Mouse (Mus musculus) lung, embryonic 14.5 days (tissue): ENCODE results near the gene Mrps18a. TPM values are rescaled to one million over a fixed set of nuclear protein-coding genes. Genes with fewer than 3 reads are reported as not detected.

Source experiments
- ATAC-seq: fragments of 200-750 bp; cut with Nextera tagmentation; 2 replicates; pipeline ENCODE4 v1.8.0; 2017; ENCODE audit warnings: mild to moderate bottlenecking, moderate TSS enrichment, moderate library complexity; ENCODE audit not compliant: insufficient read depth
- DNase-seq: peaks from one replicate; pipeline ENCODE4 v3.0.0-alpha.2; 2015
- H3K27ac ChIP-seq: fragments of 300-500 bp; sonication (generic); 2 replicates; pipeline ENCODE4 v1.5.1; 2014; ENCODE audit warnings: low read depth, mild to moderate bottlenecking, moderate library complexity
- H3K27me3 ChIP-seq: fragments of 300-500 bp; sonication (generic); 2 replicates; pipeline ENCODE4 v1.6.1; 2014; ENCODE audit warnings: low read length, control low read depth; ENCODE audit not compliant: insufficient read depth
- H3K36me3 ChIP-seq: fragments of 300-500 bp; sonication (generic); 2 replicates; pipeline ENCODE4 v1.6.1; 2014; ENCODE audit warnings: control low read depth; ENCODE audit not compliant: insufficient read depth
- H3K4me1 ChIP-seq: fragments of 300-500 bp; sonication (generic); 2 replicates; pipeline ENCODE4 v1.6.1; 2014; ENCODE audit warnings: antibody characterized with exemption, control low read depth; ENCODE audit not compliant: insufficient read depth
- H3K4me2 ChIP-seq: fragments of 300-500 bp; sonication (generic); 2 replicates; pipeline ENCODE4 v1.6.1; 2014; ENCODE audit warnings: mild to moderate bottlenecking
- H3K4me3 ChIP-seq: fragments of 300-500 bp; sonication (generic); 2 replicates; pipeline ENCODE4 v1.5.1; 2014; ENCODE audit warnings: low read depth, low read length
- H3K9ac ChIP-seq: fragments of 300-500 bp; sonication (generic); 2 replicates; pipeline ENCODE4 v1.6.1; 2014
- H3K9me3 ChIP-seq: fragments of 300-500 bp; sonication (generic); 2 replicates; pipeline ENCODE4 v1.6.1; 2016; ENCODE audit warnings: low read depth, low read length, control low read depth
- CTCF ChIP-seq: IDR thresholded peaks from 2 replicates; pipeline ENCODE4 v1.5.1; 2016; ENCODE audit warnings: antibody characterized with exemption, low read depth
- WGBS: fragments of 180-500 bp; shearing (Covaris S2); extraction: QIAGEN DNeasy Blood & Tissue Kit; methylation state at CpG from one replicate; pipeline ENCODE4 v1.1.7; 2014; 5-methylcytosine and 5-hydroxymethylcytosine counted together
- polyA plus RNA-seq: library from polyadenylated mRNA; unstranded; fragments of >200 nt; fragmentation: Nextera tagmentation; extraction: Ambion mirVana; gene quantifications from 2 replicates; pipeline ENCODE4 v1.2.1, GENCODE M21; 2014

Gene Mrps18a
- polyA plus RNA-seq, 1 experiment from 2014 or later = 149 TPM

DNA sequence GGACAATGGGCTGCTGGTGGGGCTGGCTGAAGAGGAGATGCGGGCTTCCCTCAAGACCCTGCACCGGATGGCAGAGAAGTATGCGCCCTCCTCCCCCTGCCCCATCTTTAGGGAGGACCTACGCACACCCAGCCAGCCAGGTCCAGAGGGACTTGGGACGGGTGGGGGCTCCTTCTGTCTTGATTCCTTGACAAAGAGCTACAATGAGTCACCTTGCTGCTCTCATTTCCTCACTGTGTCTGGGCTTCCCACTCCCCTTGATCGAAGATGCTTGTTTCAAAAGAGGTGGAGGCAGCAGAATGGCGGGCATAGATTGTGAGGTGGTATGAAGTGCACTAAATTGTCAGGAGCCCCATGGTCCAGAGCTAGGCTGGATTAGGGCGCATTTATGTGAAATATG, 53.5 kb downstream of the Mrps18a start:
- no peak for ATAC-seq
- no peak for TF ChIP-seq CTCF
- peaks cover 53% of the 10 kb centered on the region for H3K36me3 ChIP-seq
- H3K27me3 ChIP-seq = no peaks in the 10 kb centered on the region
- 90% methylated on average over 8 of the region's 8 CpGs for WGBS
- H3K4me2 ChIP-seq = no peak overlapping the region
- no peak overlapping the region for H3K4me3 ChIP-seq
- no peak overlapping the region for H3K9ac ChIP-seq
- no peak overlapping the region for H3K27ac ChIP-seq
- H3K4me1 ChIP-seq = peaks cover 17% of the 10 kb centered on the region; the same call in 1 of the 2 replicates
- no peak for DNase-seq
- no peaks in the 10 kb centered on the region for H3K9me3 ChIP-seq

DNA sequence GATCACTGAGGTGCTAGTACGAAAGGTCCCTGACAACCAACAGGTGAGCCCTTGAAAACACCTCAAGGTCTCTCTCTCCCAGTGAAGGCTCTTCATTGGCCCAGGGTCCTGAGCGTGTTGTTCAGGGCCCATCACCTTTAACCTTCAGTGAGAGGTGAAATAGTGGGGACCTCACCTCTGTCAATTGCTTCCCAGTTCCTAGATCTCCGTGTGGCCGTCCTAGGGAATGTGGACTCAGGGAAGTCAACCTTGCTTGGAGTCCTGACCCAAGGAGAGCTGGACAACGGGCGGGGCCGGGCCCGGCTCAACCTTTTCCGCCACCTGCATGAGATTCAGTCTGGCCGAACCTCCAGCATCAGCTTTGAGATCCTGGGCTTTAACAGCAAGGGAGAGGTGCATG, 54.0 kb downstream of the Mrps18a start:
- ATAC-seq = no peak

DNA sequence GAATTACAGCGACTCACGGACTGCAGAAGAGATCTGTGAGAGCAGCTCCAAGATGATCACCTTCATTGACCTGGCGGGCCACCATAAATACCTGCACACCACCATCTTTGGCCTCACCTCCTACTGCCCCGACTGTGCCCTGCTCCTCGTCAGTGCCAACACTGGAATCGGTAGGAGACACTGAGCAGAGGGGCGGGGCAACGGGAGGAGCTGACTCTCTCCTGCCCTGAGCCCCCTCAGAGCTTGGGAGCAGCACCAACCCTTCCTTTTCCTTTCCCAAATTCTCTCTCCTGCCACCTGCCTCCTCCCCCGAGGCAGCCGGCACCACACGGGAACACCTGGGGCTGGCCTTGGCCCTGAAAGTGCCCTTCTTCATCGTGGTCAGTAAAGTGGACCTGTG, 54.7 kb downstream of the Mrps18a start:
- Histone ChIP-seq H3K9me3 (no peaks in the 10 kb centered on the region), H3K4me3 (no peak overlapping the region), H3K36me3 (peaks cover 64% of the 10 kb centered on the region), H3K27ac (no peak overlapping the region), H3K4me2 (no peak overlapping the region), H3K9ac (no peak overlapping the region), H3K4me1 (peaks cover 17% of the 10 kb centered on the region; the same call in 1 of the 2 replicates), H3K27me3 (no peaks in the 10 kb centered on the region)
- 86% methylated on average over 12 of the region's 12 CpGs for WGBS
- ATAC-seq (no peak), DNase-seq (no peak)
- no peak for TF ChIP-seq CTCF

More for the DNA sequence above, 54.0 kb downstream of the Mrps18a start:
- H3K9me3 ChIP-seq = no peaks in the 10 kb centered on the region
- no peak overlapping the region for H3K4me3 ChIP-seq
- no peaks in the 10 kb centered on the region for H3K27me3 ChIP-seq
- 93% methylated on average over 10 of the region's 10 CpGs for WGBS
- H3K36me3 ChIP-seq = peaks cover 58% of the 10 kb centered on the region
- no peak overlapping the region for H3K9ac ChIP-seq
- no peak for TF ChIP-seq CTCF
- H3K4me2 ChIP-seq = no peak overlapping the region
- no peak overlapping the region for H3K27ac ChIP-seq
- DNase-seq = no peak
- H3K4me1 ChIP-seq = peaks cover 17% of the 10 kb centered on the region; the same call in 1 of the 2 replicates

DNA sequence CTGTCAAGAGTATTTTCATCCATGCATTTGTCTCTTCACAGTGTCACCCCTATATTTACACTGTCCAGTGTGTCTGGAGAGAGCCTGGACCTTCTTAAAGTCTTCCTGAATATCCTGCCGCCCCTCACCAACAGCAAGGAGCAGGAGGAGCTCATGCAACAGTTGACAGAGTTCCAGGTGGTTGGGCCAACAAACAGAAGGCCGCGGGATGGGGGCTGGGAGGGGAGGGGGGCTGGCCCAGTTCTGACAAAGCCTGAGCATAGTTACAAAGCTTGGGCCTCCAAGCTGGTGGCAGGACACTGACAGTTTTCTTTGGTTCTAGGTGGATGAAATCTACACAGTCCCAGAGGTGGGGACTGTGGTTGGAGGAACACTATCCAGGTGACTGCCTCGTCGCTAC, 55.5 kb downstream of the Mrps18a start:
- DNase-seq = no peak
- H3K9ac ChIP-seq = no peak overlapping the region
- TF ChIP-seq CTCF = no peak
- no peaks in the 10 kb centered on the region for H3K27me3 ChIP-seq
- no peak overlapping the region for H3K4me3 ChIP-seq
- peaks cover 70% of the 10 kb centered on the region for H3K36me3 ChIP-seq
- H3K27ac ChIP-seq = no peak overlapping the region
- H3K4me2 ChIP-seq = no peak overlapping the region
- WGBS = 80% methylated on average over 5 of the region's 5 CpGs
- no peaks in the 10 kb centered on the region for H3K9me3 ChIP-seq
- no peak for ATAC-seq
- peaks cover 17% of the 10 kb centered on the region; the same call in 1 of the 2 replicates for H3K4me1 ChIP-seq

DNA sequence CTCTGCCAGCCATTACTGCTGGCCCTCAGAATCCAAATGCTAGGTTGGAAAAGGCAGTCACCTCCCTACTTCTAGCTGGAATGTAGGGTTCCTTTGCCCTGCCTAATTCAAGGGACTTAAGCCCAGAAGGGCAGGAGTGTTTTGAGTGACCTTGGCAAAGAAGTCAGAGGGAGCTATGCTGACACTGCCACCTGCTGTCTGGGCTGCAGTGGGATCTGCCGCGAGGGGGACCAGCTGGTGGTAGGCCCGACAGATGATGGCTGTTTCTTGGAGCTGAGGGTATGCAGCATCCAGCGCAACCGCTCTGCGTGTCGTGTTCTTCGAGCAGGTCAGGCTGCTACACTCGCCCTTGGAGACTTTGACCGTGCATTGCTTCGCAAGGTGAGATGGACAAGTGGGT, 56.2 kb downstream of the Mrps18a start:
- peaks cover 13% of the 10 kb centered on the region; the same call in 1 of the 2 replicates for H3K4me1 ChIP-seq
- 83% methylated on average over 11 of the region's 11 CpGs for WGBS
- no peaks in the 10 kb centered on the region for H3K27me3 ChIP-seq
- H3K36me3 ChIP-seq = peaks cover 76% of the 10 kb centered on the region
- no peak overlapping the region for H3K4me2 ChIP-seq
- no peak overlapping the region for H3K4me3 ChIP-seq
- no peak for ATAC-seq
- no peak overlapping the region for H3K27ac ChIP-seq
- H3K9me3 ChIP-seq = no peaks in the 10 kb centered on the region
- TF ChIP-seq CTCF = peak; percentile 49
- no peak overlapping the region for H3K9ac ChIP-seq
- DNase-seq = peak; percentile 34

DNA sequence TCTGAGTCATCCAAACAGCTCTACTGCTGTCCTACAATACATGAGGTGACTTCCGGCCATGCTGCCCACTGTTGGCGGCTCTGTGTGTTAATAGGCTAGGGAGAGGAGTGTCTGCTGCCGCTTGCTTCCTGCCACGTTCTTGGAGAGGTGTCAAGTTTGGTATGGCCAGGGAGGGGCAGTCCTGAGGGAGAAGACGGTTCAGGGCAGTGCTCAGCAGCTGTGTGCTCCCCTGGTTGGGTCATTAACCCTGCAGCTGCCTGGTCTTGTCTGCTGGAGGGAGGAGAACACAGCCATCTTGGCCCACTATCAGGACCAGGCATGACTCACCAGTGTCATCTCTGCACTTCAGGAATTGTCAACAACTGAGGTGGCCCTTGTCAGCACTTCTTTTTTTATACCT, 57.5 kb downstream of the Mrps18a start:
- Histone ChIP-seq H3K27me3 (no peaks in the 10 kb centered on the region), H3K36me3 (peaks cover 89% of the 10 kb centered on the region), H3K9me3 (no peaks in the 10 kb centered on the region), H3K9ac (no peak overlapping the region), H3K27ac (no peak overlapping the region), H3K4me1 (no peaks in the 10 kb centered on the region), H3K4me3 (no peak overlapping the region), H3K4me2 (no peak overlapping the region)
- no peak for DNase-seq
- no peak for TF ChIP-seq CTCF
- ATAC-seq = peak; percentile 13; the same call in 1 of the 2 replicates
- WGBS = 44% methylated on average over 5 of the region's 5 CpGs

DNA sequence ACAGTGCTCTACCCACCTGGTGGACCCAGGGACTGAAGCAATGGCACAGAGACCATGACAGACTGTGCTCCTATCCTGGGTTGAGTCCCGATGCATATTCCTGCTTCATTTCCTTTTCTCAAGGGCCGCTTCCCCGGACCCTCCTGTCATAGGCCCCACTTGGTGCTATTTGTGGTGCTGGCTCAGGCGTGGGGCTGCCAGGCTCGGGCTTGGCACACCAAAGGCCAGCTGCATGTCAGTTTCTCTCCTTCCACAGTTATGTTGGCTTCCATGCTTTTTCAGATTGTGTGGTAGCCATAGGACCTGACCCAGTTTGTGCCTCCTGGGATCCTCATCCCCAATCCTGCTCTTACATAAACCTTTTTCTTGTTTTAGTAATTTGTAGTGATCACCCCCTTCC, 58.0 kb downstream of the Mrps18a start:
- peaks cover 91% of the 10 kb centered on the region for H3K36me3 ChIP-seq
- H3K4me2 ChIP-seq = no peak overlapping the region
- WGBS = 86% methylated on average over 5 of the region's 5 CpGs
- no peak for ATAC-seq
- TF ChIP-seq CTCF = no peak
- no peaks in the 10 kb centered on the region for H3K27me3 ChIP-seq
- no peaks in the 10 kb centered on the region for H3K9me3 ChIP-seq
- no peak overlapping the region for H3K27ac ChIP-seq
- no peaks in the 10 kb centered on the region for H3K4me1 ChIP-seq
- H3K4me3 ChIP-seq = no peak overlapping the region
- no peak for DNase-seq
- H3K9ac ChIP-seq = no peak overlapping the region

DNA sequence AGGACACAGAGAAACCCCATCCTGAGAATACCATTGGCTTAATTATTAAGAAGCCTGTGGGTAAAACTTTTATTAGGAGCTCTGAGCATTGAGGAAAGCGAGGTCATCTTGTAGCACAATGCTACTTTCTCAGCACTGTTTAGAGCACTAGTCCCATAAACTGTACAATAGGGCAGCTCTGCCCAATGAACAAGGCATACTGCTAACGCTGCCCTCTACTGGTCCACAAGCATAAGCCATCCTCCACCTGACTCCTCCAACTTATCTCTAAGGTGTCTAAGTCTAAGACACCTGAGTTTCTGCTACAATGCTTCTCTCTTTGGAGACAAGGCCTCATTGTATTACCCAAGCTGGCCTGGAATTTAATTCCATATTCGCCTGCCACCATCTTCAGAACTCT, 59.8 kb downstream of the Mrps18a start:
- DNase-seq = peak; percentile 65
- Histone ChIP-seq H3K36me3 (peaks cover 85% of the 10 kb centered on the region), H3K27me3 (no peaks in the 10 kb centered on the region), H3K4me1 (no peaks in the 10 kb centered on the region), H3K9me3 (no peaks in the 10 kb centered on the region), H3K27ac (no peak overlapping the region), H3K4me2 (no peak overlapping the region), H3K4me3 (no peak overlapping the region), H3K9ac (no peak overlapping the region)
- no peak for ATAC-seq
- peak; percentile 71 for TF ChIP-seq CTCF
- WGBS = 65% methylated on average over 3 of the region's 3 CpGs

Other genes starting within 250 kb of the Mrps18a start
- gene Vegfa, start 78.6 kb upstream of the Mrps18a start, polyA plus RNA-seq = 6.6 and 7.7 TPM in 2 replicates
- 10.4 and 10.9 TPM in 2 replicates for gene Rsph9, start 33.2 kb downstream of the Mrps18a start, polyA plus RNA-seq
- 41.3 and 46.5 TPM in 2 replicates for gene Mad2l1bp, start 42.6 kb downstream of the Mrps18a start, polyA plus RNA-seq
- gene Gtpbp2, start 50.0 kb downstream of the Mrps18a start, polyA plus RNA-seq = 32.8 and 37.9 TPM in 2 replicates
- 19.6 and 20.5 TPM in 2 replicates for gene Polh, start 91.7 kb downstream of the Mrps18a start, polyA plus RNA-seq
- 52.5 and 57.0 TPM in 2 replicates for gene Xpo5, start 91.8 kb downstream of the Mrps18a start, polyA plus RNA-seq
- gene Polr1c, start 137.1 kb downstream of the Mrps18a start, polyA plus RNA-seq = 92.0 and 96.0 TPM in 2 replicates
- 91.2 and 102 TPM in 2 replicates for gene Yipf3, start 137.1 kb downstream of the Mrps18a start, polyA plus RNA-seq
- gene Lrrc73, start 142.5 kb downstream of the Mrps18a start, polyA plus RNA-seq = 0.54 and 0.76 TPM in 2 replicates
- gene Tjap1, start 172.0 kb downstream of the Mrps18a start, polyA plus RNA-seq = 39.1 and 43.2 TPM in 2 replicates
- 0.38 and 0.46 TPM in 2 replicates for gene Dlk2, start 186.4 kb downstream of the Mrps18a start, polyA plus RNA-seq
- gene Abcc10, start 217.4 kb downstream of the Mrps18a start, polyA plus RNA-seq = 4.7 and 5.5 TPM in 2 replicates